Mouse (Mus musculus) cerebellum, adult 9-11 months (tissue): ENCODE results near the gene Gm9268.
"Not testable (repeated sequence)": the region's sequence is repeated elsewhere in the genome, so short reads cannot be mapped to it uniquely, and the experiment has no call there.

ENCODE experiments used
- DNase-seq: peaks from one replicate; pipeline ENCODE4 v3.0.0; 2022

Gm9268 gene

DNA sequence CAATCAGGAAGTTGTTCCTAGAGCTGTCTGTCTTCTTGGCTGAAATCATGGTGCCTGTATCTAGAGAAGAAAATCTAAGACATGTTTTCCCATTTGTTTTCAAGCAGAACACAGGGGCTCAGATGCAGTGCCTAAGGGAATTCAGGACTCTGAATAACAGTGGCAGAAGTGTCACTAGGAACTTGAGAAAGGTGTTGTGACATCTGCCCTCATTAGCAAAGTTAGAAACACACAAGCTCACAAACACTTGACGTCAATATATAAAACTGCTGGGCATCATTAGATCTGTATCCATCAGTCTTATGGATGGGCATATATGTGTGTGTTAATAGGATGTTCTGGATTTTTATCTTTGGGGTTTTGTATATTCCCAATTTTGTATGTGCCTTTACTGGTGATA lies at the start of gene Gm9268:
TSS of gene Gm9268 (plus strand) at position 301 of the 400 bp plus-strand sequence.
- not testable (repeated sequence) for DNase-seq

- DNase-seq, result no peak
Observed at GRCm38 (mm10) chr7:42980098-42980497, 38.5 kb upstream of the Gm9268 start.

DNA sequence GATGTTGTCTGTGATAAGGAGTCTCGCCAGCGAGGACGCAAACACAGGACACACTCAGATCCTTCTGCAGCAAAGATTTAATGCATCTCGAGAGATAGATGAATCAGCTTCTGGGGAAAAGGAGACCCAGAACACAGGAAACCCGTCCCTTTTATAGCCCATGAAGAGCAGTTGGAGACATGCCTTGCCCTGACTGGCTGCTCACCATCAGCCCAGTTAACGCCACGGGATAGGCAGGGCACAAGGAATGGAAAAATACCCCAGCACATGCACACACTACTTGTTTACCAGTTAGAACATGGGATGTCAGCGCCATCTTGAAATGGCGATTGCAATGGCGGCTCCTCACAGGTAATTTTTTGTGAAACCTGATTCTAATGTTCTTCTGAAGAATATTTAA lies 37.8 kb upstream of the Gm9268 start:
- DNase-seq, result no peak

DNA sequence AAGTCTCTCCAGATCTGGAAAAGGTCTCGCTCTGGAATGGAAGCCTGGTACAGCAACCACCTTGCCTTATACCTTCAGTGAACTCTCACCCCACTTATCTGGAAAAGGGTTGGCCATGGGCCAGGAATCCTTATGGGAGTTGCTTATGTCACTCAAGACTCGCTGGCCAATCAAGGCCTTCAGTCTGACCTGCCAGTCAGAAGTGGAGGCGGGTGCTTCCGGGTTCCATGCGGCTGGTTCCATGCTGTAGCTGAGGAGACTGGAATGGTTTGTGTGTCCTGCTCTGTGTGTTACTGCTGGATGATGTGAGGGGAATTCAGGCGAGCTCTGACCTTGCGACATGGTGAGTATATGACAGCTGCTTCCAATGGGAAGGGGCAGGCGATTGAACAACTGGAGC lies 59.3 kb downstream of the Gm9268 start:
- DNase-seq, result no peak
